Mouse (Mus musculus) spleen, embryonic (tissue): ENCODE measurements around the gene Tmem183a.

ENCODE experiments used
- CTCF ChIA-PET: fragments of 350-600 bp; sonication (Branson Sonifier 250); formaldehyde crosslinking; loops from one replicate; lab custom pipeline; 2022; lab: Charles Lee

Gene Tmem183a

DNA sequence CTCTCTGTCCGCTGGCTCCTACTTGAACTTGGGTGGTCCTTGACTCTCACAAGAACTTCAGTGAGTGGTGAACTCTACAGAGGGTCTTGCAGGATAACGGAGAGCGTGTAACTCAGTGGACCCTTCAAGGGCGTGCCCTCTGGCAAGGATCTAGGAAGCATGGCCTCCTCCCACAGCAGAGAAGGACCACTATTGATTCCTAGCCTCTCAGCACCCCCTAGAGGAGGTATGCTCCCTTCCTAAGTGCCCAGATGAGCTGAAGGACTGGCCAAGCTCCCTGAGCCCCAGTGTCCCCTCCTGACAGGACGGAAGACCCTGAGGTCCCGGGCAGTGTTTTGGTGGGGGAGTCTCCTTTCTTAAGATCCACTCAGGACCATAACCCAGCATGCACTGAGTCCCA is 39.2 kb downstream of the Tmem183a start:
- CTCF ChIA-PET: no interaction called here

DNA sequence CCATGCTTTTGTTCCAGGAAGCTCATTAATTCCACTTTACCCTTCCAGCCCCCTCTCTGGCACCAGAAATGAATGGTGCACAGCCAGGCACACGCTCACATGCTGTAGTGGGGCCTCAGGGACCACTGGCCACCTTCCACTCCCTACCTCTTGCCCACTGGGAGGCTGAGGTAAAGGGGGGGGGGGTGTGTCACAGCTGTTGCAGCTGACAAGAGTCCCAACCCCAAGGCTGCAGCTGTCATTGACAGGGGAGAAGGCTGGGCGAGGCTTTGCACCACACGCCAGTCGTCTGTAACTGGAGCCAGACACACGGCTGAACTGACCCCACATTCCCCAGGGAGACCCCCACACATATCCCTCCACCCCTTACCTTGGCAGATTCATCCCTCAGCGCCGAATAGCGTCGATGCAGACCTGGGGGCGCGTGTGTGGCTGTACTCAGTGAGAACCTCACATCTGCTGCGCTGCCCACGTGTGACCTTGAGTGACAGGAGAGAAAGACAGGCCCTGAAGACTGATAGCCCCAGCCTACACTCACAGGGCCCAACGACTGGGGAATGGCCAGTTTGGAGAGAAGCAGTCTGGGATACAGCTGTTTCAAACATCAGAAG is 41.0 kb downstream of the Tmem183a start:
- CTCF ChIA-PET: no interaction called here

DNA sequence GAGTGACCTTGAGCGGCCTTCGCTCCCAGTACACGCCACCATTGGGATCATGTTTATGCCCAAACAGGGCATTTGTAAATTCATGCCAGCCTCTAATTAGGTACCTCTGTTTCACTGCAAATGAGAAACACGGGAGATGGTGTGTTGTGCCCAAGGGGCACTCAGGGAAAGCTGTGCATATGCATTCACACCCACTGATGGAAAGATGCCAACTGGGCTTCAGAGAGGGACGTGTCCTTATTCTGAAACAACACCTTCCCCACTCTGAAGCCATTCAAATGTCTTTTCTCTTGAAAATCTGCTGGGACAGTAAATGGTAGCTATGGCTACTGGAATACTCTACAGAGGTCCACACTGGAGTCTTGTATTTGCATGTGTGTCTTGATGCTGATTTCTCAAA is 43.5 kb downstream of the Tmem183a start:
- CTCF ChIA-PET: interaction anchor here (0.6 kb wide), 1 partner anchor 50 kb away, joined by 11 read pairs; no protein-coding TSS in a partner anchor

DNA sequence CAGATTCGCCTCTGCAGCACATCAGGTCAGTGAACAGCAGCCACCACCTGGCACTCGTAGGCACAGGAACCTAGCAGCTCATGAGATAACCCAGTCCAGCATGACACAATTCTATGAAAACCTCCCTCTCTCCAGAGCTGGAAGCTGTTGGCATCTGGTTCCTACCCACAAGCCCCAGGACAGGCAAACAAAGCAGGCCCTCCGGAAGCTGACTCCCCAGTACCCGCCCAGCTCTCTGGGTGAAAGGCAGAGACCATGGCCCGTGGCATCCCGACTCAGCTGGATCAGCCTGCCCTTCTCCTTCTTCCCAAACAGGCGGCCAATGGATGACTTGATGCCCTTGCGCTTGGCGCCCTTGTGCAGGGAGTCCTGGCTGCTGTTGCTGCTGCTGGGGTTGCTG is 45.4 kb downstream of the Tmem183a start:
- CTCF ChIA-PET: interaction anchor here (0.8 kb wide), 1 partner anchor 17 kb away, joined by 5 read pairs; no protein-coding TSS in a partner anchor

DNA sequence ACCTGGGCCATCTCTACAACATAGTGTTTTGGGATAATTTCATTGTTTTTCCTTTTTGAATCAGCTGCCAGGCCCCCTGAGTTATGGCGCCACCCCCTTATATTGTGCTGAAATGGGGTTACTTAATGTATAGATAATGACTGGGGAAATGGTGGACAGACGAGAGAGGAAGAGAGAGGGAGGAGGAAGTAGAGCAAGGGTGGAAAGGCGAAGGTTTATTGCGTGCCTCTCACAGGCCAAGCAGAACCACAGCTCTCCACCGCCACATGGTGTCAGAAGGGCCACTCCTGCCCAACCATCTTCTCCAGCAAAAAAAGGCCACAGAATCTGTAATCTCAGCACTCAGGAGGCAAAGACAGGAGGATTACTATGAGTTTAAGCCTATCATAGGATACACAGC is 46.6 kb downstream of the Tmem183a start:
- CTCF ChIA-PET: no interaction called here

DNA sequence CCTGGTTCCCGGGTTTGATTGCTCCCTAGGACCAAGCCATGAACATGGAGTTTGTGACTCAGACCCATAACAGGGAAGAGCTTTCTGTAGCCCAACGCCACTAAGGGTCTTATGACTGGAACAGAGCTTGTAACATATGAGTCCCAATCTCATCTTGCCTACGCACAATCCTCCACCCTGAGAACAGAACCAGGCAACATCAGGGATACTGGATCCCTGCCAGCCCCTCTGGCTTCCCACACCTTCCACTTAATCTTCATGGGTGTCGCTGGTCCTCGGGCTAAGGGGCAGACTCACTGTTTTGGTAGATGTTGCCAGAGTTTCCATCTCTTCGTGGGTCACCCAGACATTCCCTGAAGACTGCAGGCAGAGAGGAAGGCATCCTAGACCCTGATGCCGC is 50.0 kb downstream of the Tmem183a start:
- CTCF ChIA-PET: no interaction called here

DNA sequence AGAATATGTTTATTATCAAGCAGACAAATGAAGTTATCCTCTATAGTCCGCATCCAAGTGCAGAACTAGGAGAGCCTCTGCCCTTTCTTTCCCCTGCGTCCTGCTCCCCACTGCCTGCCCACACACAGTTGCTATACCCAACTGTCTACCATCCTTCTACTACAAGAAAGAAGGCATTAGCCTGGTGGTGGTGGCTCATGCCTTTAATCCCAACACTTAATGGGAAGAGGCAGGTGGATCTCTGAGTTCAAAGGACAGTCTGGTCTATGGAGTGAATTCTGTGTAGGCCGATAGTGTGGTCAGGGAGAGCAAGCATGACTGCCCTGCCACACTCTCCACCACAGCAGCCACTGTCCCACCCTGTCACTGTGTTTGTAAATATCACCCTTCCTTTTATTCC is 51.0 kb downstream of the Tmem183a start:
- CTCF ChIA-PET: no interaction called here

DNA sequence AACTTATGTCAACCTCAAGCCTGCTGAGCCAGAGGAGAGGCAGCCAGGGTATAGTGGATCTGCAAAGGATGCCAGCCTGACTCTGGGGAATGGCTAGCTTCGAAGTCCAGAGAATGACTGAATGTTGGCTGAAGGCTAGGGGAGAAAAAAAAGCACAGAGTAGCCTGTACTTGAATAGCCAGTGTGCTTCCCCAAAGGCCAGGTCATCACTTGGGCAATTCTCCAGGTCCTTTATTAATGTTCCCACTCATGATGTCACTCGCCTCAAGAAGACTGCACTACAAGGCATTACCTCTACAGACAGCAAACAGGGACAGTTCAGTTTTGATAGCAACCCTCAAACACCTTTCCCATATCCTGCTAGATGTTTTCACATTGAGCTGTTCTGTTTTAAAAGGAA is 51.5 kb downstream of the Tmem183a start:
- CTCF ChIA-PET: no interaction called here

DNA sequence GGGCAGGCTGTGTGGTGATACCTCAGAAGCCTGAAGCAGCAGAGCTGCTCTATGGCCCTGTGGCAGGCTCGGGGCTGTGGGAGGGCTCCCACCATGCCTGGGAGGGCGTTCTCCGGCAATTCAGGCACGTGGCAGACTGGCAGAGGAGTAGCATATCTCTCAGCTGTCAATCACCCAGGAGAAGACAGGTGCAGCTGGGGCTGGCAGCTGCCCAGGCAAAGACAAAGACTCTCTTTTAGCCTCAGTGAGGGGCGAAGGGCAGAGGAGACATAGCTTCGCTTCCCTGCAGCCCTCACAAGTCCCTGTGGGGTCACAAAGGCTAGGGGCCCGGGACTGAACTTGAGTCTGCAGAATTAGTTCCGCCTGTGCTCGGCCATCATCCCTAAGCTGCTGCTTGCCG is 54.4 kb downstream of the Tmem183a start:
- CTCF ChIA-PET: no interaction called here

DNA sequence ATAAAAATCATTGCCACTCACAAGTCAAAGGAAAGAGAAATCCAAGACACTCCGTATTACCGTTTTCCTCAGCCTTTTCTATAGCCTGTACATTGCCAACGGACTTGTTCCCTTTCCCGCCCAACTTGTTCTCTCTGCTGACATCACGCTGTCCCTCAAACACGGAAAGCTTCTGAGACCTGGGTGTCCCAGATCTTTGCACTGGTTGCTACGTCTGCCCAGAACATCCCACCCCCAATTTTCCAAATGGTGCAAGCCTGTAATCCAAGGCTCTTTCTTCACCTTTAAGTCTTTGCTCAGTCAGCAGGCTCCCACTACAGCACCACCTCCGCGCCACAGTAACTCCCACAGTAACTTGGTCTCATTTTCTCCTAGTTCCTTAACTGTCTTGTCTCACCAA is 56.8 kb downstream of the Tmem183a start:
- CTCF ChIA-PET: interaction anchor here (1.1 kb wide), 1 partner anchor 19 kb away, joined by 3 read pairs; no protein-coding TSS in a partner anchor

DNA sequence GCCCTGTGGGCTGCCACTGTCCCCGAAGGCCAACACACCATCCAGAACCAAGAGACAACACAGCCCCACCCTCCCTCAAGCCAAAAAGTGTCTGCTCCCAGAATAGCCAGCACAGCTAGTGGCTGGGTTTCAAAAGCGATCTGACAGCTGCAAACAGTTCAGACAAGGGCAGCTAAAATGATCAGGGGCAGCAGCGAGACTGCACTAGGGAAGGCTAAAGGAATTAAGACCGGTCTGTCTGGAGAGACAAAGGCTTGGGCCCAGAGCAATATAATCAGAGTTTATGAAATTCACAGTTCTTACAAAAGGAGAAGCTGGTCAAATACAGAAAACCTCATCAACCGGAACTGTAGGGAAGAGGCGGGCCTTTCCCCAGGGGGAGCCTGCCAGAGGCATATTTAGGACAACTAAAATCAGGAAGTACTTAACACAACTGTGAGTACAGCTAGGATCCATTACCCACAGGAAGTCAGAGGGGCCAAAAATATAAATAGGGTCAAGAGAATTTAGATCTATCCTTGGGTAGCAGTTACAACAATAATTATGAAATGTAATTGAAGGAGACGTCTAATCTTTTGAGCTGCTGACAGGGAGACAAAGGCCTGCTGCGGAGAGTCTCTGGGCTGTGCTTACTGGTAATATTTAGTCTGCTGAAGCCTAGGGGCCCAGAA is 59.1 kb downstream of the Tmem183a start:
- CTCF ChIA-PET: no interaction called here

DNA sequence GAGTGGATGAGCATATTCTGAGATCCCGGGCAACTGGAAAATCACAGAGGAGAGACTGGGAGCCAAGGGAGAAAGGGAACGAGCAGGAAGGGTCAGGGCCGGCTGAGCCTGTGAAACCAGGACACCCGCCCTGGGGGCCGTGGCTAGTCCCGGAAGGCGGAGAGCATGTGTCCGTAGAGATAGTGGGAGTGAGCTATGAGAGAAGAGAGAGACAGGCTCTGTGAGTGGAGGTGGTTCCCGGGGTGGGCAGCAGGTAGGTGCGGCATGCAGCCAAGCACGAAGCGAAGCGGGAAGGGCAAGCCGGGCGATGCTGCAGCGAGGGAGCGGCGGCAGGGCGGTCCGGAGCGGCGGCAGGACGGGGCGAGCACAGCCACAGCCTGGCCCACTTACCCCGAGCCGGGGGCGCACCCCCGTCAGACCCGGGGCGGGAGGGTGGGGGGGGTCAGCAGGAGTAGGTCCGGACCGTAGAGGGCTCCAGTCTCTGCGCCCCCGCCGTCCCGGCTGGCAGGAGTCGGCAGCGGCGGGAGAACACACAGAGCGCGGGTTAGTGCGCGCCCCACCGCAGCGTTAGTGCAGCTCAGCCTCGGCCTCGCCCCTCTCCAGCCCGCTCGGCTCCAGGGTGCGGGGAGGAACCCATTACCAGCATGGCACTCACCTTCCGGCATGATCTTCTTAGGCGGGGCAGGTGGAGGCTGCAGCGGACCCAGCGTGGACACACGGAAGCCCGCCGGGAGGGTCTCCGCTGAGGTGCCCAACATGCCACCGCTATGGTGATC is 63.0 kb downstream of the Tmem183a start:
- CTCF ChIA-PET: no interaction called here

DNA sequence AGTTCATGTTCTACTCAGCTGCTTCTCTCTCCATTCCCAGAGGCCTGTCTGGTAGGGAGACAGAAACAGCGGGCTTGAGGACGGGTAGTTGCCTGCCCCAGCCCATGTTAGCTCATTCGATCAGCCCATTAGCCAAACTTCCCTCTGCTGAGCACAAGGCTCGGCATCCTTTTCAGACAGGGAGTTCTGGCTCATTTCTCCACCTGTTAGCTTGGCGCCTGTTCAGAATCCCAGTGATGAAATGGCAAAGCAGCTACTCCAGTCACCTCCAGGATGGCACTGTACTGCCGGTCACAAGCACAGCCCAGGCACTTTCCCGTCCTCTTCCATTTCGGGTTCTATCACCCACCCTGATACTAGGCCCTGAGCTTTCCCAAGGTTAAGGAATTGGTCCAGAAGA is 64.5 kb downstream of the Tmem183a start:
- CTCF ChIA-PET: no interaction called here
